Mouse (Mus musculus): Measurements from ENCODE around the gene Obsl1. TPM values are rescaled to one million over a fixed set of nuclear protein-coding genes. Genes with fewer than 3 reads are reported as not detected.

Obsl1 gene
- total and polyA plus RNA-seq, 3 experiments: 0.08 to 1.2 TPM; not detected in 1

- no peak for TF ChIP-seq POLR2A (IDR thresholded peaks at IDR 0.05; ENCODE audit: control insufficient read depth in 1 of 2, insufficient read depth in 1 of 2, low read depth in 1 of 2, low read length in 2 of 2, poor library complexity in 1 of 2)
Observed at GRCm38 (mm10) chr1:75480036-75480435, 26.2 kb downstream of the Obsl1 start (continued).

GRCm38 (mm10) chr1:75479635-75479989, 26.6 kb downstream of the Obsl1 start:
- no peak overlapping the region for H3K27ac ChIP-seq (ENCODE audit: control insufficient read depth, low read depth, low read length)
- peaks cover 0 to 5% of the 10 kb centered on the region in 2 experiments; a peak in 3 of 4 replicates for H3K36me3 ChIP-seq (ENCODE audit: control insufficient read depth in 1 of 2, insufficient read depth in 2 of 2, low read length in 2 of 2)
- 0 out of 4 replicates have a peak, but pooled peaks cover 0 to 4% of the 10 kb centered on the region in 2 experiments for H3K4me1 ChIP-seq (ENCODE audit: control insufficient read depth in 1 of 2, insufficient read depth in 2 of 2, low read length in 2 of 2)
- peak overlapping the region in 1 of 2 experiments; percentile 34; a peak in 2 of 4 replicates for H3K4me3 ChIP-seq (ENCODE audit: control insufficient read depth in 1 of 2, insufficient read depth in 1 of 2, low read depth in 2 of 2, low read length in 2 of 2)
- no peaks in the 10 kb centered on the region for H3K27me3 ChIP-seq (ENCODE audit: control insufficient read depth in 1 of 2, insufficient read depth in 2 of 2, low read length in 2 of 2)
- no peak overlapping the region for H3K9ac ChIP-seq (ENCODE audit: control insufficient read depth, low read depth, low read length, poor library complexity, severe bottlenecking)
- TF ChIP-seq CHD2 (IDR thresholded peaks at IDR 0.05; ENCODE audit: low read length) (no peak), MYC (IDR thresholded peaks at IDR 0.05; ENCODE audit: low read depth, low read length) (no peak), MYB (IDR thresholded peaks at IDR 0.05; ENCODE audit: low read depth, low read length) (no peak), EP300 (IDR thresholded peaks at IDR 0.05; ENCODE audit: low read depth in 1 of 2, low read length in 2 of 2) (no peak), MEF2A (IDR thresholded peaks at IDR 0.05; ENCODE audit: extremely low read depth, insufficient replicate concordance, low read depth, low read length, poor library complexity, severe bottlenecking) (no peak), MXI1 (IDR thresholded peaks at IDR 0.05; ENCODE audit: low read depth, low read length) (no peak), MAZ (IDR thresholded peaks at IDR 0.05; ENCODE audit: low read depth, low read length) (no peak), SMC3 (IDR thresholded peaks at IDR 0.05; ENCODE audit: low read depth, low read length) (no peak), ZNF384 (IDR thresholded peaks at IDR 0.05; ENCODE audit: low read depth, low read length) (no peak), GABPA (IDR thresholded peaks at IDR 0.05; ENCODE audit: low read depth, low read length) (no peak), USF1 (IDR thresholded peaks at IDR 0.05; ENCODE audit: low read depth, low read length) (no peak), POLR2A (IDR thresholded peaks at IDR 0.05; ENCODE audit: control insufficient read depth in 1 of 2, insufficient read depth in 1 of 2, low read depth in 1 of 2, low read length in 2 of 2, poor library complexity in 1 of 2) (no peak), ZC3H11A (IDR thresholded peaks at IDR 0.05; ENCODE audit: low read depth, low read length) (no peak), NELFE (IDR thresholded peaks at IDR 0.05; ENCODE audit: low read depth, low read length) (no peak), POLR2AphosphoS5 (IDR thresholded peaks at IDR 0.05; ENCODE audit: borderline replicate concordance, low read depth, low read length) (no peak), SIN3A (IDR thresholded peaks at IDR 0.05; ENCODE audit: low read length) (no peak), ELF1 (IDR thresholded peaks at IDR 0.05; ENCODE audit: low read depth, low read length) (no peak), TBP (IDR thresholded peaks at IDR 0.05; ENCODE audit: low read depth, low read length) (no peak), HCFC1 (IDR thresholded peaks at IDR 0.05; ENCODE audit: low read depth, low read length) (no peak), JUND (IDR thresholded peaks at IDR 0.05; ENCODE audit: low read depth, low read length) (no peak)
- DNase-seq (ENCODE audit: low read depth, low spot score): no peak
- H3K9me3 ChIP-seq (replicated peaks; ENCODE audit: insufficient read depth, low read length): no peaks in the 10 kb centered on the region
- H3K79me2 ChIP-seq (ENCODE audit: control insufficient read depth, insufficient read depth, low read length, poor library complexity): peaks cover 3% of the 10 kb centered on the region; the same call in 1 of the 2 replicates

Measured in MEL (cell line).